Comparison of ENCODE assay signal across 26 mouse cellular contexts in genomic region chr9:21275727-21276126, GRCm38 (mm10). TPM values are rescaled to one million over a fixed set of nuclear protein-coding genes. Genes with fewer than 3 reads are reported as not detected.
DNase-seq lines count a peak whose midpoint lies in the region; ATAC-seq and TF ChIP-seq lines count a peak whose summit lies in the region.
"Had no signal": no experiment of that assay in that cellular context is flagged by ENCODE, and none has a peak within 500 bp of the region (broad histone marks: within the 10 kb centered on the region; RNA-seq: fewer than 3 reads in every experiment).

No protein-coding gene starts in this region.

- peak overlapping the region; percentile 3; the same call in 1 of the 2 replicates for H3K27ac ChIP-seq in liver, embryonic 11.5 days (ENCODE audit: low read depth, low read length)
- H3K27ac ChIP-seq in liver, postnatal 0 days (ENCODE audit: low read depth) = no peak overlapping the region
- H3K27ac ChIP-seq in midbrain, embryonic 11.5 days (ENCODE audit: low read depth, low read length) = no peak overlapping the region
- no peak overlapping the region for H3K27ac ChIP-seq in midbrain, embryonic 10.5 days (replicated peaks)
- peak overlapping the region; percentile 35; the same call in 1 of the 2 replicates for H3K27ac ChIP-seq in liver, embryonic 15.5 days (replicated peaks)
- H3K27ac ChIP-seq: heart, embryonic 15.5 days; hindbrain, embryonic 10.5 days; hindbrain, embryonic 15.5 days had no signal

- no peak for ATAC-seq in liver, embryonic 11.5 days (replicated peaks; ENCODE audit: low FRiP score)
- ATAC-seq in liver, postnatal 0 days = no peak
- peak; percentile 10; the same call in 1 of the 2 replicates for ATAC-seq in midbrain, embryonic 11.5 days (ENCODE audit: low FRiP score)
- ATAC-seq in erythroid progenitor cell, adult 5-6 weeks (replicated peaks; ENCODE audit: low FRiP score, poor library complexity, severe bottlenecking) = 0 out of 2 replicates have a peak, but pooled peaks have one; percentile 13
- ATAC-seq in liver, embryonic 15.5 days (ENCODE audit: insufficient read depth) = no peak
- ATAC-seq: forebrain, embryonic 14.5 days; forebrain, postnatal 0 days had no signal

- 90% methylated on average over 12 of the region's 12 CpGs for WGBS in liver, embryonic 11.5 days
- 87% methylated on average over 12 of the region's 12 CpGs for WGBS in liver, postnatal 0 days (ENCODE audit: insufficient replicate concordance)
- 90% methylated on average over 12 of the region's 12 CpGs for WGBS in midbrain, embryonic 11.5 days
- 90% methylated on average over 12 of the region's 12 CpGs for WGBS in midbrain, embryonic 10.5 days
- 91% methylated on average over 12 of the region's 12 CpGs for WGBS in liver, embryonic 15.5 days (ENCODE audit: insufficient replicate concordance)

- peaks cover 86% of the 10 kb centered on the region for H3K36me3 ChIP-seq in liver, embryonic 11.5 days (ENCODE audit: control insufficient read depth, insufficient read depth, low read length)
- peaks cover 95% of the 10 kb centered on the region for H3K36me3 ChIP-seq in liver, postnatal 0 days (replicated peaks; ENCODE audit: insufficient read depth, low read length)
- H3K36me3 ChIP-seq in midbrain, embryonic 11.5 days (ENCODE audit: control insufficient read depth, insufficient read depth, low read length) = peaks cover 45% of the 10 kb centered on the region
- H3K36me3 ChIP-seq in midbrain, embryonic 10.5 days = peaks cover 99% of the 10 kb centered on the region
- peaks cover 100% of the 10 kb centered on the region for H3K36me3 ChIP-seq in liver, embryonic 15.5 days (replicated peaks)

- no peak for DNase-seq in liver, embryonic 11.5 days (ENCODE audit: low spot score)
- DNase-seq in liver, postnatal 0 days = no peak
- no peak for DNase-seq in midbrain, embryonic 11.5 days (ENCODE audit: low spot score, missing footprints)
- DNase-seq in midbrain, embryonic 10.5 days (ENCODE audit: low spot score) = no peak
- no peak for DNase-seq in cerebellum, postnatal 36 days
- DNase-seq: adrenal gland, adult 8-10 months; adrenal gland, postnatal 25 days; B cell, adult 2 months; cerebellum, adult 11-12 months; cerebellum, adult 8-10 months; cerebellum, postnatal 10 days; forebrain, postnatal 0 days; gastrocnemius, postnatal 25 days; heart, adult 18-20 months; heart, postnatal 10 days; heart, postnatal 36 days had no signal

- no peak for TF ChIP-seq EP300 in liver, postnatal 0 days (IDR thresholded peaks at IDR 0.05; ENCODE audit: low read depth)

- 0 out of 2 replicates have a peak overlapping the region, but pooled peaks have one; percentile 12 for H3K9ac ChIP-seq in liver, embryonic 11.5 days (ENCODE audit: low read depth, low read length)
- H3K9ac ChIP-seq in liver, postnatal 0 days (replicated peaks) = no peak overlapping the region
- H3K9ac ChIP-seq in midbrain, embryonic 11.5 days (ENCODE audit: low read length) = no peak overlapping the region
- no peak overlapping the region for H3K9ac ChIP-seq in liver, embryonic 15.5 days
- H3K9ac ChIP-seq: forebrain, postnatal 0 days; heart, embryonic 12.5 days; heart, embryonic 15.5 days; hindbrain, embryonic 15.5 days had no signal

- no peak overlapping the region for H3K4me2 ChIP-seq in liver, embryonic 11.5 days
- no peak overlapping the region for H3K4me2 ChIP-seq in liver, postnatal 0 days (ENCODE audit: low read depth, low read length)
- H3K4me2 ChIP-seq in midbrain, embryonic 11.5 days = no peak overlapping the region
- H3K4me2 ChIP-seq in liver, embryonic 15.5 days = no peak overlapping the region
- H3K4me2 ChIP-seq: heart, embryonic 12.5 days; heart, embryonic 15.5 days; hindbrain, embryonic 15.5 days had no signal

- no peaks in the 10 kb centered on the region for H3K27me3 ChIP-seq in liver, embryonic 11.5 days (replicated peaks; ENCODE audit: control insufficient read depth, insufficient read depth, low read length)
- H3K27me3 ChIP-seq in liver, postnatal 0 days (ENCODE audit: insufficient read depth, low read length) = no peaks in the 10 kb centered on the region
- no peaks in the 10 kb centered on the region for H3K27me3 ChIP-seq in midbrain, embryonic 11.5 days (ENCODE audit: control insufficient read depth, insufficient read depth, low read length)
- no peaks in the 10 kb centered on the region for H3K27me3 ChIP-seq in midbrain, embryonic 10.5 days (ENCODE audit: low read depth, poor library complexity, severe bottlenecking)
- H3K27me3 ChIP-seq in liver, embryonic 15.5 days = no peaks in the 10 kb centered on the region
- H3K27me3 ChIP-seq: CH12.LX; heart, embryonic 12.5 days; heart, embryonic 15.5 days; hindbrain, embryonic 15.5 days had no signal

- H3K4me3 ChIP-seq in liver, embryonic 11.5 days (ENCODE audit: low read depth, low read length) = no peak overlapping the region
- no peak overlapping the region for H3K4me3 ChIP-seq in liver, postnatal 0 days (ENCODE audit: low read depth, low read length)
- H3K4me3 ChIP-seq in midbrain, embryonic 11.5 days (ENCODE audit: low read depth, low read length) = no peak overlapping the region
- no peak overlapping the region for H3K4me3 ChIP-seq in midbrain, embryonic 10.5 days
- H3K4me3 ChIP-seq in liver, embryonic 15.5 days (replicated peaks) = no peak overlapping the region
- H3K4me3 ChIP-seq: heart, embryonic 12.5 days; heart, embryonic 15.5 days; hindbrain, embryonic 10.5 days; hindbrain, embryonic 15.5 days had no signal

- TF ChIP-seq CTCF in liver, postnatal 0 days (IDR thresholded peaks at IDR 0.05; ENCODE audit: low read depth) = no peak

- peaks cover 13% of the 10 kb centered on the region for H3K4me1 ChIP-seq in liver, embryonic 11.5 days (replicated peaks; ENCODE audit: control insufficient read depth, insufficient read depth, low read length)
- peaks cover 13% of the 10 kb centered on the region for H3K4me1 ChIP-seq in liver, postnatal 0 days (ENCODE audit: insufficient read depth)
- no peaks in the 10 kb centered on the region for H3K4me1 ChIP-seq in midbrain, embryonic 11.5 days (ENCODE audit: control insufficient read depth, insufficient read depth, low read length)
- H3K4me1 ChIP-seq in midbrain, embryonic 10.5 days = no peaks in the 10 kb centered on the region
- peaks cover 54% of the 10 kb centered on the region for H3K4me1 ChIP-seq in liver, embryonic 15.5 days (replicated peaks)
- H3K4me1 ChIP-seq: hindbrain, embryonic 10.5 days; hindbrain, embryonic 15.5 days had no signal

- H3K9me3 ChIP-seq in liver, embryonic 11.5 days (ENCODE audit: control insufficient read depth, low read length) = no peaks in the 10 kb centered on the region
- no peaks in the 10 kb centered on the region for H3K9me3 ChIP-seq in liver, postnatal 0 days (ENCODE audit: low read length)
- no peaks in the 10 kb centered on the region for H3K9me3 ChIP-seq in midbrain, embryonic 11.5 days (ENCODE audit: control insufficient read depth, low read length)
- H3K9me3 ChIP-seq in midbrain, embryonic 10.5 days (replicated peaks) = no peaks in the 10 kb centered on the region
- H3K9me3 ChIP-seq in liver, embryonic 15.5 days (replicated peaks) = no peaks in the 10 kb centered on the region
- H3K9me3 ChIP-seq: G1E; heart, embryonic 12.5 days; heart, embryonic 15.5 days; hindbrain, embryonic 10.5 days; hindbrain, embryonic 15.5 days had no signal

RNA-seq across cellular contexts. Expression of gene Atg4d, which starts 10.6 kb away (rescaled TPM):
- polyA plus RNA-seq in liver, embryonic 11.5 days (2014; fragmentation: Nextera tagmentation; extraction: Ambion mirVana) = 57.0 and 61.1 TPM in 2 replicates
- polyA plus RNA-seq in liver, postnatal 0 days (2015; fragmentation: Nextera tagmentation; extraction: Ambion mirVana) = 49.3 and 51.2 TPM in 2 replicates
- 37.2 and 45.8 TPM in 2 replicates for polyA plus RNA-seq in midbrain, embryonic 11.5 days (2014; fragmentation: Nextera tagmentation; extraction: Ambion mirVana)
- polyA plus RNA-seq in midbrain, embryonic 10.5 days (2016; fragmentation: Nextera tagmentation; extraction: Ambion mirVana) = 48.6 and 49.9 TPM in 2 replicates
- total RNA-seq in erythroid progenitor cell, adult 5-6 weeks (2015; ENCODE audit: low replicate concordance) = 49.4 and 49.5 TPM in 2 replicates
- total RNA-seq in erythroid progenitor cell, adult 5-6 weeks (2017; ENCODE audit: low replicate concordance) = 73.9 and 162 TPM in 2 replicates
- polyA plus RNA-seq in liver, embryonic 15.5 days (2015; fragmentation: Nextera tagmentation; extraction: Ambion mirVana) = 97.2 and 118 TPM in 2 replicates

RNA-seq across cellular contexts. Expression of gene Kri1, which starts 12.0 kb away (rescaled TPM):
- polyA plus RNA-seq in liver, embryonic 11.5 days (2014; fragmentation: Nextera tagmentation; extraction: Ambion mirVana) = 19.3 and 24.2 TPM in 2 replicates
- polyA plus RNA-seq in liver, postnatal 0 days (2015; fragmentation: Nextera tagmentation; extraction: Ambion mirVana) = 4.7 and 5.3 TPM in 2 replicates
- 13.2 and 16.3 TPM in 2 replicates for polyA plus RNA-seq in midbrain, embryonic 11.5 days (2014; fragmentation: Nextera tagmentation; extraction: Ambion mirVana)
- 16.2 and 21.0 TPM in 2 replicates for polyA plus RNA-seq in midbrain, embryonic 10.5 days (2016; fragmentation: Nextera tagmentation; extraction: Ambion mirVana)
- 19.7 and 49.4 TPM in 2 replicates for total RNA-seq in erythroid progenitor cell, adult 5-6 weeks (2015; ENCODE audit: low replicate concordance)
- total RNA-seq in erythroid progenitor cell, adult 5-6 weeks (2017; ENCODE audit: low replicate concordance) = 18.2 and 48.8 TPM in 2 replicates
- 6.0 and 6.7 TPM in 2 replicates for polyA plus RNA-seq in liver, embryonic 15.5 days (2015; fragmentation: Nextera tagmentation; extraction: Ambion mirVana)

RNA-seq across cellular contexts. Expression of gene Cdkn2d, which starts 15.5 kb away (rescaled TPM):
- 48.0 and 48.2 TPM in 2 replicates for polyA plus RNA-seq in liver, embryonic 11.5 days (2014; fragmentation: Nextera tagmentation; extraction: Ambion mirVana)
- 74.3 and 76.6 TPM in 2 replicates for polyA plus RNA-seq in liver, postnatal 0 days (2015; fragmentation: Nextera tagmentation; extraction: Ambion mirVana)
- 70.6 and 71.9 TPM in 2 replicates for polyA plus RNA-seq in midbrain, embryonic 11.5 days (2014; fragmentation: Nextera tagmentation; extraction: Ambion mirVana)
- 51.4 and 61.3 TPM in 2 replicates for polyA plus RNA-seq in midbrain, embryonic 10.5 days (2016; fragmentation: Nextera tagmentation; extraction: Ambion mirVana)
- 305 and 325 TPM in 2 replicates for total RNA-seq in erythroid progenitor cell, adult 5-6 weeks (2015; ENCODE audit: low replicate concordance)
- total RNA-seq in erythroid progenitor cell, adult 5-6 weeks (2017; ENCODE audit: low replicate concordance) = 151 and 194 TPM in 2 replicates
- 129 and 144 TPM in 2 replicates for polyA plus RNA-seq in liver, embryonic 15.5 days (2015; fragmentation: Nextera tagmentation; extraction: Ambion mirVana)

RNA-seq across cellular contexts. Expression of gene S1pr5, which starts 27.5 kb away (rescaled TPM):
- polyA plus RNA-seq in liver, embryonic 11.5 days (2014; fragmentation: Nextera tagmentation; extraction: Ambion mirVana) = not detected in 2 replicates
- polyA plus RNA-seq in liver, postnatal 0 days (2015; fragmentation: Nextera tagmentation; extraction: Ambion mirVana) = 0.08 and 0.17 TPM in 2 replicates
- polyA plus RNA-seq in midbrain, embryonic 11.5 days (2014; fragmentation: Nextera tagmentation; extraction: Ambion mirVana) = 0.19 and 0.21 TPM in 2 replicates
- 0.10 and 0.11 TPM in 2 replicates for polyA plus RNA-seq in midbrain, embryonic 10.5 days (2016; fragmentation: Nextera tagmentation; extraction: Ambion mirVana)
- total RNA-seq in erythroid progenitor cell, adult 5-6 weeks (2015; ENCODE audit: low replicate concordance) = 2.5 TPM in 1 of 2 replicates, not detected in the other
- 0.13 and 0.53 TPM in 2 replicates for total RNA-seq in erythroid progenitor cell, adult 5-6 weeks (2017; ENCODE audit: low replicate concordance)
- 0.06 and 0.07 TPM in 2 replicates for polyA plus RNA-seq in liver, embryonic 15.5 days (2015; fragmentation: Nextera tagmentation; extraction: Ambion mirVana)
- total RNA-seq: CH12.LX had no signal
- polyA plus RNA-seq: G1E had no signal

RNA-seq across cellular contexts. Expression of gene Ap1m2, which starts 36.4 kb away (rescaled TPM):
- 1.2 and 1.6 TPM in 2 replicates for polyA plus RNA-seq in liver, embryonic 11.5 days (2014; fragmentation: Nextera tagmentation; extraction: Ambion mirVana)
- 0.32 and 0.54 TPM in 2 replicates for polyA plus RNA-seq in liver, postnatal 0 days (2015; fragmentation: Nextera tagmentation; extraction: Ambion mirVana)
- 0.36 and 0.68 TPM in 2 replicates for polyA plus RNA-seq in midbrain, embryonic 11.5 days (2014; fragmentation: Nextera tagmentation; extraction: Ambion mirVana)
- 1.1 and 2.9 TPM in 2 replicates for polyA plus RNA-seq in midbrain, embryonic 10.5 days (2016; fragmentation: Nextera tagmentation; extraction: Ambion mirVana)
- 0.36 and 0.84 TPM in 2 replicates for total RNA-seq in erythroid progenitor cell, adult 5-6 weeks (2015; ENCODE audit: low replicate concordance)
- total RNA-seq in erythroid progenitor cell, adult 5-6 weeks (2017; ENCODE audit: low replicate concordance) = not detected in 2 replicates
- polyA plus RNA-seq in liver, embryonic 15.5 days (2015; fragmentation: Nextera tagmentation; extraction: Ambion mirVana) = 0.28 and 0.68 TPM in 2 replicates
- total RNA-seq: adrenal gland, postnatal 25 days; gastrocnemius, adult 8-10 months; gastrocnemius, postnatal 25 days; heart, adult 18-20 months; heart, postnatal 10 days; heart, postnatal 36 days had no signal
- polyA plus RNA-seq: G1E had no signal

Comparison
In these comparisons a context has a peak if more than half of its experiments do, and no peak if none do; other contexts are left out.
1. H3K27ac ChIP-seq: peak in liver, embryonic 11.5 days (single experiment) and liver, embryonic 15.5 days (single experiment); none in liver, postnatal 0 days (single experiment), midbrain, embryonic 11.5 days (single experiment) and midbrain, embryonic 10.5 days (single experiment).
2. ATAC-seq: peak in midbrain, embryonic 11.5 days (single experiment) and erythroid progenitor cell, adult 5-6 weeks (single experiment); none in liver, embryonic 11.5 days (single experiment), liver, postnatal 0 days (single experiment) and liver, embryonic 15.5 days (single experiment).